Mouse (Mus musculus) forebrain, postnatal 0 days (tissue): ENCODE data around the gene Smim24. TPM values are rescaled to one million over a fixed set of nuclear protein-coding genes. Genes with fewer than 3 reads are reported as not detected.

Experiments used
- ATAC-seq: fragments of 200-750 bp; cut with Nextera tagmentation; 2 replicates; pipeline ENCODE4 v1.8.0; 2017; ENCODE audit warnings: mild to moderate bottlenecking, moderate library complexity
- DNase-seq: peaks from one replicate; pipeline ENCODE4 v3.0.0-alpha.2; 2015
- H3K27ac ChIP-seq: fragments of 300-500 bp; sonication (generic); 2 replicates; pipeline ENCODE4 v1.5.1; 2014; ENCODE audit warnings: low read depth, mild to moderate bottlenecking, antibody characterized with exemption, low read length, moderate library complexity, mixed read lengths
- H3K27me3 ChIP-seq: fragments of 300-500 bp; sonication (generic); 2 replicates; pipeline ENCODE4 v1.6.1; 2014; ENCODE audit warnings: mild to moderate bottlenecking, low read length, mixed read lengths; ENCODE audit not compliant: insufficient read depth
- H3K36me3 ChIP-seq: fragments of 300-500 bp; sonication (generic); 2 replicates; pipeline ENCODE4 v1.6.1; 2014; ENCODE audit warnings: mild to moderate bottlenecking, moderate library complexity; ENCODE audit not compliant: insufficient read depth
- H3K4me1 ChIP-seq: fragments of 300-500 bp; sonication (generic); 2 replicates; pipeline ENCODE4 v1.6.1; 2014; ENCODE audit warnings: antibody characterized with exemption; ENCODE audit not compliant: insufficient read depth
- H3K4me2 ChIP-seq: fragments of 300-500 bp; sonication (generic); 2 replicates; pipeline ENCODE4 v1.6.1; 2014; ENCODE audit warnings: low read depth, mild to moderate bottlenecking, moderate library complexity
- H3K4me3 ChIP-seq: fragments of 300-500 bp; sonication (generic); 2 replicates; pipeline ENCODE4 v1.5.1; 2014; ENCODE audit warnings: low read depth, low read length, mixed read lengths
- H3K9ac ChIP-seq: fragments of 300-500 bp; sonication (generic); 2 replicates; pipeline ENCODE4 v1.6.1; 2014; ENCODE audit warnings: mild to moderate bottlenecking
- H3K9me3 ChIP-seq: fragments of 300-500 bp; sonication (generic); 2 replicates; pipeline ENCODE4 v1.6.1; 2016; ENCODE audit warnings: low read length
- CTCF ChIP-seq: sonication (generic); IDR thresholded peaks from 2 replicates; pipeline ENCODE4 v1.5.1; 2016; ENCODE audit warnings: antibody characterized with exemption, control low read depth, low read depth
- WGBS: fragments of 180-500 bp; shearing (Covaris S2); extraction: QIAGEN DNeasy Blood & Tissue Kit; methylation state at CpG from one replicate; pipeline ENCODE4 v1.1.7; 2014; 5-methylcytosine and 5-hydroxymethylcytosine counted together
- polyA plus RNA-seq: library from polyadenylated mRNA; unstranded; fragments of >200 nt; fragmentation: Nextera tagmentation; extraction: Ambion mirVana; gene quantifications from 2 replicates; pipeline ENCODE4 v1.2.1, GENCODE M21; 2015
- total RNA-seq: library from RNA; depleted of rRNA; stranded (reverse); fragments of >200 nt; gene quantifications from 2 replicates; pipeline ENCODE4 v1.2.3, GENCODE M21; 2014

Gene Smim24
- total and polyA plus RNA-seq, 2 experiments from 2014 or later: 1.3 to 1.7 TPM

GRCm38 (mm10) chr10:81419111-81419928 is 26.5 kb downstream of the Smim24 start:
- Histone ChIP-seq H3K9ac (no peak overlapping the region), H3K36me3 (peaks cover 8% of the 10 kb centered on the region), H3K27ac (no peak overlapping the region), H3K9me3 (no peaks in the 10 kb centered on the region), H3K4me3 (no peak overlapping the region), H3K4me2 (no peak overlapping the region), H3K27me3 (no peaks in the 10 kb centered on the region), H3K4me1 (peaks cover 10% of the 10 kb centered on the region; the same call in 1 of the 2 replicates)
- no peak for TF ChIP-seq CTCF
- 91% methylated on average over 10 of the region's 10 CpGs for WGBS
- ATAC-seq: no peak
- no peak for DNase-seq

GRCm38 (mm10) chr10:81420191-81420767 is 27.4 kb downstream of the Smim24 start:
- no peak overlapping the region for H3K4me3 ChIP-seq
- H3K27me3 ChIP-seq: no peaks in the 10 kb centered on the region
- H3K9me3 ChIP-seq: no peaks in the 10 kb centered on the region
- DNase-seq (no peak), ATAC-seq (no peak)
- peaks cover 10% of the 10 kb centered on the region; the same call in 1 of the 2 replicates for H3K4me1 ChIP-seq
- H3K27ac ChIP-seq: no peak overlapping the region
- 90% methylated on average over 40 of the region's 40 CpGs for WGBS
- H3K4me2 ChIP-seq: no peak overlapping the region
- no peak overlapping the region for H3K9ac ChIP-seq
- peaks cover 8% of the 10 kb centered on the region for H3K36me3 ChIP-seq
- no peak for TF ChIP-seq CTCF

- WGBS: 73% methylated on average over 4 of the region's 4 CpGs
- Histone ChIP-seq H3K4me2 (no peak overlapping the region), H3K4me1 (peaks cover 10% of the 10 kb centered on the region; the same call in 1 of the 2 replicates), H3K36me3 (peaks cover 8% of the 10 kb centered on the region), H3K27ac (no peak overlapping the region), H3K9ac (no peak overlapping the region), H3K27me3 (no peaks in the 10 kb centered on the region), H3K4me3 (no peak overlapping the region), H3K9me3 (no peaks in the 10 kb centered on the region)
- no peak for ATAC-seq
- TF ChIP-seq CTCF: no peak
- no peak for DNase-seq
These were observed 28.4 kb downstream of the Smim24 start for GRCm38 (mm10) chr10:81421041-81421796.

- Histone ChIP-seq H3K9me3 (no peaks in the 10 kb centered on the region), H3K4me1 (peaks cover 5% of the 10 kb centered on the region; the same call in 1 of the 2 replicates), H3K9ac (no peak overlapping the region), H3K4me2 (no peak overlapping the region), H3K27me3 (no peaks in the 10 kb centered on the region), H3K27ac (no peak overlapping the region), H3K4me3 (no peak overlapping the region), H3K36me3 (peaks cover 8% of the 10 kb centered on the region)
- DNase-seq: no peak
- 85% methylated on average over 5 of the region's 5 CpGs for WGBS
- ATAC-seq: no peak
- no peak for TF ChIP-seq CTCF
These were observed 28.9 kb downstream of the Smim24 start for GRCm38 (mm10) chr10:81421797-81422100.

GRCm38 (mm10) chr10:81422191-81422590 is 29.3 kb downstream of the Smim24 start:
- Histone ChIP-seq H3K36me3 (peaks cover 8% of the 10 kb centered on the region), H3K9me3 (no peaks in the 10 kb centered on the region), H3K27ac (no peak overlapping the region), H3K27me3 (no peaks in the 10 kb centered on the region), H3K9ac (no peak overlapping the region), H3K4me1 (0 out of 2 replicates have a peak, but pooled peaks cover 3% of the 10 kb centered on the region), H3K4me3 (no peak overlapping the region), H3K4me2 (no peak overlapping the region)
- 81% methylated on average over 6 of the region's 6 CpGs for WGBS
- ATAC-seq: no peak
- DNase-seq: no peak
- no peak for TF ChIP-seq CTCF

- H3K27ac ChIP-seq: no peak overlapping the region
- DNase-seq: no peak
- TF ChIP-seq CTCF: no peak
- H3K36me3 ChIP-seq: peaks cover 8% of the 10 kb centered on the region
- H3K4me3 ChIP-seq: no peak overlapping the region
- H3K4me1 ChIP-seq: no peaks in the 10 kb centered on the region
- no peak overlapping the region for H3K4me2 ChIP-seq
- no peaks in the 10 kb centered on the region for H3K27me3 ChIP-seq
- ATAC-seq: no peak
- 78% methylated on average over 3 of the region's 3 CpGs for WGBS
- H3K9ac ChIP-seq: no peak overlapping the region
- H3K9me3 ChIP-seq: no peaks in the 10 kb centered on the region
These were observed 29.9 kb downstream of the Smim24 start for GRCm38 (mm10) chr10:81422661-81423217.
